Mouse (Mus musculus) intestine, postnatal 0 days (tissue): ENCODE data around the gene Nr5a2. TPM values are rescaled to one million over a fixed set of nuclear protein-coding genes. Genes with fewer than 3 reads are reported as not detected.

Experiments
- ATAC-seq: fragments of 200-750 bp; cut with Nextera tagmentation; 2 replicates; pipeline ENCODE4 v1.8.0; 2017; ENCODE audit warnings: mild to moderate bottlenecking, moderate TSS enrichment, moderate library complexity
- H3K27ac ChIP-seq: fragments of 300-500 bp; sonication (generic); 2 replicates; pipeline ENCODE4 v1.5.1; 2014; ENCODE audit warnings: mild to moderate bottlenecking, low read depth, low read length, moderate library complexity
- H3K27me3 ChIP-seq: fragments of 300-500 bp; sonication (generic); replicated peaks from 2 replicates; pipeline ENCODE4 v1.6.1; 2014; ENCODE audit warnings: low read length, mixed read lengths; ENCODE audit not compliant: control insufficient read depth, insufficient read depth
- H3K36me3 ChIP-seq: fragments of 300-500 bp; sonication (generic); 2 replicates; pipeline ENCODE4 v1.6.1; 2014; ENCODE audit warnings: mild to moderate bottlenecking, moderate library complexity; ENCODE audit not compliant: control insufficient read depth, insufficient read depth
- H3K4me1 ChIP-seq: fragments of 300-500 bp; sonication (generic); replicated peaks from 2 replicates; pipeline ENCODE4 v1.6.1; 2014; ENCODE audit warnings: antibody characterized with exemption, low read length, mixed read lengths; ENCODE audit not compliant: control insufficient read depth, insufficient read depth
- H3K4me2 ChIP-seq: fragments of 300-500 bp; sonication (generic); replicated peaks from 2 replicates; pipeline ENCODE4 v1.6.1; 2014; ENCODE audit warnings: low read depth, mild to moderate bottlenecking, moderate library complexity
- H3K4me3 ChIP-seq: fragments of 300-500 bp; sonication (generic); 2 replicates; pipeline ENCODE4 v1.5.1; 2014; ENCODE audit warnings: low read depth, low read length
- H3K9ac ChIP-seq: fragments of 300-500 bp; sonication (generic); 2 replicates; pipeline ENCODE4 v1.6.1; 2014; ENCODE audit warnings: mild to moderate bottlenecking, low read depth, low read length
- H3K9me3 ChIP-seq: fragments of 300-500 bp; sonication (generic); 2 replicates; pipeline ENCODE4 v1.6.1; 2016; ENCODE audit warnings: mixed run types; ENCODE audit not compliant: control insufficient read depth
- CTCF ChIP-seq: sonication (generic); IDR thresholded peaks from 2 replicates; pipeline ENCODE4 v1.5.1; 2016; ENCODE audit warnings: low read depth, mild to moderate bottlenecking, control low read depth, antibody characterized with exemption, moderate library complexity
- WGBS: fragments of 180-500 bp; shearing (Covaris S2); extraction: QIAGEN DNeasy Blood & Tissue Kit; methylation state at CpG from one replicate; pipeline ENCODE4 v1.1.7; 2014; 5-methylcytosine and 5-hydroxymethylcytosine counted together
- polyA plus RNA-seq: library from polyadenylated mRNA; unstranded; fragments of >200 nt; fragmentation: Nextera tagmentation; extraction: Ambion mirVana; gene quantifications from 2 replicates; pipeline ENCODE4 v1.2.1, GENCODE M21; 2015

Gene Nr5a2
- polyA plus RNA-seq, 1 experiment from 2014 or later, result 3.9 TPM

DNA sequence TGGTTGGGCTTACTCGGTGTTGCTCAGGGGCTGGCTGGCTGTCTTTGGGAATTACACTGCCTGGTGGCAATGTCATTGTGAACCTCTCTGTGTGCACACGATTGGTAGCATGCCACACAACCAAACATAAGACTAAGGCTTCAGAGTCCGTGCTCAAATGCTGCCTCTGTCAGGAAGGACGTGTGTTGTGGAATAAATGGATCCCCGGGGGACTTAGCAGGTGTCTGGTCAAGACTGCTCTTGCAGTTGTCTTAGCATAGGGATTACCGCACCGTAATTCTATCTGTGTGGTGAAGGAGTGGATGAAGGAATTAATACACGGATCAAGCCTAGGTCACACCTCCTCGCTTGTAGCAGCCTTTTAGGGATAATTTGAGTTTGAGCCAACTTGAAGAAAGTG lies 32.8 kb downstream of the Nr5a2 start:
- peaks cover 9% of the 10 kb centered on the region; the same call in 1 of the 2 replicates for H3K4me1 ChIP-seq
- no peak overlapping the region for H3K9ac ChIP-seq
- no peak overlapping the region for H3K4me2 ChIP-seq
- no peak overlapping the region for H3K4me3 ChIP-seq
- TF ChIP-seq CTCF, result 0 out of 2 replicates have a peak, but pooled peaks have one; percentile 4
- ATAC-seq, result no peak
- no peaks in the 10 kb centered on the region for H3K27me3 ChIP-seq
- 68% methylated on average over 9 of the region's 9 CpGs for WGBS
- no peaks in the 10 kb centered on the region for H3K9me3 ChIP-seq
- peaks cover 3% of the 10 kb centered on the region; the same call in 1 of the 2 replicates for H3K36me3 ChIP-seq
- H3K27ac ChIP-seq, result no peak overlapping the region

DNA sequence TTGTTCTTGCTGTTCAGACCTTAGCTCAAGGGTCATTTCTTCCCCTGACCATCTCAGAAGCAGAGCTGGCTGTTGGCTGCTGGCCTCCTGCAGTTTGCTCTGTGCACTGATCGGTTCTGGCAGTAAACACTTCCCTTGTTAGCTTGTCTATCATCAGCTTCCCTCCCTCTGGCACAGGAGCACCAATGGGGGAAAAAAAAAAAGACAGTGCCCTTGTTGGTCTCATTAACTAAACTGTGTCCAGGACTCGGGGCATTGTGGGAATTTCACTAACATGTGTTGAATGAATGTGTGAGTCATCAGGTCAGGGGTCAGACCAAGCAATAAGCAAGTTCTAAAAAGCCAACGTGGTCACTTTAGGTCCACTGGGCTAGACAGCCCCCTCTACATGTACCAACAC lies 34.2 kb downstream of the Nr5a2 start:
- Histone ChIP-seq H3K27me3 (no peaks in the 10 kb centered on the region), H3K9ac (no peak overlapping the region), H3K27ac (no peak overlapping the region), H3K4me2 (no peak overlapping the region), H3K36me3 (peaks cover 3% of the 10 kb centered on the region; the same call in 1 of the 2 replicates), H3K4me1 (peaks cover 9% of the 10 kb centered on the region; the same call in 1 of the 2 replicates), H3K9me3 (no peaks in the 10 kb centered on the region), H3K4me3 (no peak overlapping the region)
- no peak for ATAC-seq
- 14% methylated on average over 3 of the region's 3 CpGs for WGBS
- TF ChIP-seq CTCF, result no peak

DNA sequence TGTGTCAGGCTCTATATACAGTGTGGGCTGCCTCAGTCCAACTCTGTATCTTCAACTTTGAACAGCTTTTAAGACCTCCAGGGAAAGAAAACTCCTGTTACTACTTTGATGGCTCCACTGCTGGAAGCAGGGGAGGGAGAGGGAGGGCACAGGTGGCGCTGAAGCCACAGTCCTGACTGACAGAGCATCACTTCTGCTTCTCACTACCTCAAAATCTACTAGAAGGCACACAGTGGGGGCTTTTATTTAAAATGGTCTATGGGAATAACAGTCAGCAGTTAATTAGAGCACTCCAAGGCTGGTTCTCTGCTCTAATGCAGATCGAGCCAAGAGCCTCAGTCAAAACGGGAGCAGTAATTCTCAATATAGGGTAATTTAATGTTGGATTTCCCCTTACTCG lies 40.2 kb downstream of the Nr5a2 start:
- H3K36me3 ChIP-seq, result no peaks in the 10 kb centered on the region
- no peak for ATAC-seq
- WGBS, result 83% methylated on average over 4 of the region's 4 CpGs
- H3K4me1 ChIP-seq, result no peaks in the 10 kb centered on the region
- no peak overlapping the region for H3K9ac ChIP-seq
- no peak for TF ChIP-seq CTCF
- no peaks in the 10 kb centered on the region for H3K27me3 ChIP-seq
- H3K4me3 ChIP-seq, result no peak overlapping the region
- H3K9me3 ChIP-seq, result no peaks in the 10 kb centered on the region
- no peak overlapping the region for H3K27ac ChIP-seq
- H3K4me2 ChIP-seq, result no peak overlapping the region

DNA sequence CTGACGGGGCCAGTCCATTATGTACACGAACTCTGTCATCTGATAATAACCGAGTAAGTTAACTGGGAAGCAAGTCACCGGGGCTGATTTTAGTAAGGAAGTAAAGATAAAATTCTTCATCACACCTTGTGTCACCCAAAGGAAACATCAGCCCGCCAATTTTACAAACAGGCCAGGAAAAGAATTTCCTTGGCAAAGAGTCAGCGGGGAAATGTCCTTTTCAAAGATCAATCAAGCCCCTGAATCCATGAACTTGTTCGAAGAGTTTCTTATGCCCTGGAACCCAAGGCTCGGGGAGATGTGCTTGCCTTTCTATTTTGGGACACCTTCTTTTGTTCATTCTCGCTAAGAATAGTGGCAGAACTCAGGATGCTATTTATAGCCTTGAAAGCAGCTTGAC lies 41.5 kb downstream of the Nr5a2 start:
- WGBS, result 36% methylated on average over 9 of the region's 9 CpGs
- no peaks in the 10 kb centered on the region for H3K36me3 ChIP-seq
- H3K27me3 ChIP-seq, result no peaks in the 10 kb centered on the region
- no peak overlapping the region for H3K27ac ChIP-seq
- H3K4me1 ChIP-seq, result no peaks in the 10 kb centered on the region
- no peak for TF ChIP-seq CTCF
- no peak for ATAC-seq
- no peak overlapping the region for H3K4me2 ChIP-seq
- H3K4me3 ChIP-seq, result no peak overlapping the region
- no peaks in the 10 kb centered on the region for H3K9me3 ChIP-seq
- H3K9ac ChIP-seq, result no peak overlapping the region

DNA sequence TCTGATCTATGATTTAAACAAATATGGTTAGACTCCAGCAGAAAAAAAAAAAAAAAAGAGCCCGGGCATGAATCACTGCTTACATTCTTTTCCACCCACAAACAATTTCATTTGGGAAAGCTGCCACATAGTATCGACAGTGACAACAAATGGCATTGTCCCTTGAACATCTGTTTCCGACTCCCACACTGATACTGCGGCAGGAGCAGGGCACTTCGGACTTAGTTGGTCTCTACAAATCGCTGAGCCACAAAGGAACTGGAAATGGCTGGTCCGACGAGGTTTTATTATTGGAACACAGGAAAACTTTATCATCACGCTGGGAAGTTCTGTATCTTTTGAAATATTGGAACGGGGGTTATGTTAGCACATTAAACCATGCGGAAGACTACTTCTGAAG lies 44.8 kb downstream of the Nr5a2 start:
- Histone ChIP-seq H3K9ac (no peak overlapping the region), H3K9me3 (no peaks in the 10 kb centered on the region), H3K36me3 (no peaks in the 10 kb centered on the region), H3K27me3 (no peaks in the 10 kb centered on the region), H3K27ac (no peak overlapping the region), H3K4me2 (peak overlapping the region; percentile 30), H3K4me1 (peaks cover 5% of the 10 kb centered on the region; the same call in 1 of the 2 replicates), H3K4me3 (no peak overlapping the region)
- ATAC-seq, result no peak
- WGBS, result 28% methylated on average over 11 of the region's 11 CpGs
- TF ChIP-seq CTCF, result no peak

DNA sequence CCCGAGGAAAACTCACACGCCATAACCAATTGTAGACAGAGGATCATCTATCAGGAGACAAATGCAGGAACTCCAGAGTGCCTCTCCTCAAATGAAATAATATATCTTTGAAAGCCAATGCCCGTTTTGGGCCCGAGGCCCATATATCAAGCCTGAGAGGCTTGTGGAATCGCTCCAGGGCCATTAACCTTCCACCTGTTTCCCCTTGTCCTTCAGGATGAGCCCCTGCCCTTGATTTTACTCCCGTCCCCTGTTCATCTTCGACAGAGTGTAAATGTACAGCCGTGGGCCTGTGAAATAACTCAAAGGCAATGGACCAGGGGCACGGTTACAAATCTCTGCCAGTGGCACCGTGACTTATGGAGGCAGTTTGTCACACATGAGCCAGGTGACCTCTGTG lies 48.3 kb downstream of the Nr5a2 start:
- H3K36me3 ChIP-seq, result no peaks in the 10 kb centered on the region
- H3K27ac ChIP-seq, result no peak overlapping the region
- H3K9me3 ChIP-seq, result no peaks in the 10 kb centered on the region
- H3K4me1 ChIP-seq, result peaks cover 5% of the 10 kb centered on the region; the same call in 1 of the 2 replicates
- H3K9ac ChIP-seq, result no peak overlapping the region
- H3K27me3 ChIP-seq, result no peaks in the 10 kb centered on the region
- no peak overlapping the region for H3K4me3 ChIP-seq
- WGBS, result 43% methylated on average over 10 of the region's 10 CpGs
- TF ChIP-seq CTCF, result no peak
- ATAC-seq, result no peak
- no peak overlapping the region; the same call in 1 of the 2 replicates for H3K4me2 ChIP-seq

DNA sequence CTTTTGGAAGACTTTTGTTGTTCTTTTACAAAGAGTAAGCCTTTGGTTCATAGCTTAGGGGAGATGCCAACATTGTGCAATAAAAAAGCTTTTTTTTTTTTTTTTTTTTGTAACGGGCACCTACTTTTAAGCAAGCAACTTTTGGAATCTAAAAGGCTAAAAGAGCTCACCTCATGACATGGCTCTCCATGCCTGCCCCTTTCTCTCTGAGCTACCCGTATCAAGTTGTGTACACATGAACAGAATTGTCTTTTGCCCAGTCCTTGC lies 48.7 kb downstream of the Nr5a2 start:
- Histone ChIP-seq H3K27me3 (no peaks in the 10 kb centered on the region), H3K9me3 (no peaks in the 10 kb centered on the region), H3K36me3 (no peaks in the 10 kb centered on the region), H3K4me2 (peak overlapping the region; percentile 57), H3K4me1 (peaks cover 5% of the 10 kb centered on the region; the same call in 1 of the 2 replicates), H3K4me3 (no peak overlapping the region), H3K9ac (no peak overlapping the region), H3K27ac (no peak overlapping the region)
- no peak; the same call in 1 of the 2 replicates for ATAC-seq
- no peak for TF ChIP-seq CTCF
- 33% methylated on average over 2 of the region's 2 CpGs for WGBS
